Mouse (Mus musculus) cerebellum, adult 2 months (tissue): Measurements from ENCODE around the gene Flnb.

Experiments
- CTCF ChIP-seq: fragments of 200-500 bp; IDR thresholded peaks from 2 replicates; pipeline ENCODE4 v1.5.1; 2011; ENCODE audit warnings: low read depth, mild to moderate bottlenecking, control low read depth, low read length, moderate library complexity, borderline replicate concordance; ENCODE audit not compliant: insufficient read depth
- POLR2A ChIP-seq: fragments of 200-500 bp; IDR thresholded peaks from 2 replicates; pipeline ENCODE4 v1.6.1; 2011; ENCODE audit warnings: low read length, control low read depth, borderline replicate concordance; ENCODE audit not compliant: insufficient read depth

GRCm38 (mm10) chr14:7863199-7863598 is 45.4 kb downstream of the Flnb start:
- no peak for TF ChIP-seq CTCF
- no peak for TF ChIP-seq POLR2A
